Mouse (Mus musculus) hindbrain, embryonic 10.5 days (tissue): Measurements from ENCODE around the gene Evpl. TPM values are rescaled to one million over a fixed set of nuclear protein-coding genes. Genes with fewer than 3 reads are reported as not detected.

ENCODE experiments used
- DNase-seq: peaks from one replicate; pipeline ENCODE4 v3.0.0-alpha.2; 2017; ENCODE audit warnings: low spot score
- H3K27ac ChIP-seq: fragments of 300-500 bp; sonication (generic); 2 replicates; pipeline ENCODE4 v1.5.1; 2016; ENCODE audit warnings: mild to moderate bottlenecking, moderate library complexity
- H3K27me3 ChIP-seq: fragments of 300-500 bp; sonication (generic); 2 replicates; pipeline ENCODE4 v1.6.1; 2016; ENCODE audit warnings: mild to moderate bottlenecking; ENCODE audit not compliant: poor library complexity, insufficient read depth, severe bottlenecking
- H3K36me3 ChIP-seq: fragments of 300-500 bp; sonication (generic); 2 replicates; pipeline ENCODE4 v1.6.1; 2016; ENCODE audit warnings: mild to moderate bottlenecking, moderate library complexity
- H3K4me1 ChIP-seq: fragments of 300-500 bp; sonication (generic); replicated peaks from 2 replicates; pipeline ENCODE4 v1.6.1; 2016; ENCODE audit warnings: mild to moderate bottlenecking
- H3K4me3 ChIP-seq: fragments of 300-500 bp; sonication (generic); 2 replicates; pipeline ENCODE4 v1.5.1; 2016; ENCODE audit warnings: mild to moderate bottlenecking, moderate library complexity
- H3K9me3 ChIP-seq: fragments of 300-500 bp; sonication (generic); 2 replicates; pipeline ENCODE4 v1.6.1; 2016; ENCODE audit warnings: mild to moderate bottlenecking, moderate library complexity
- WGBS: fragments of 180-500 bp; shearing (Covaris S2); methylation state at CpG from one replicate; pipeline ENCODE4 v1.1.7; 2016; 5-methylcytosine and 5-hydroxymethylcytosine counted together
- polyA plus RNA-seq: library from polyadenylated mRNA; unstranded; fragments of >200 nt; fragmentation: Nextera tagmentation; extraction: Ambion mirVana; gene quantifications from 2 replicates; pipeline ENCODE4 v1.2.1, GENCODE M21; 2016

Gene Evpl
- polyA plus RNA-seq, 1 experiment from 2014 or later = 0.76 TPM

DNA sequence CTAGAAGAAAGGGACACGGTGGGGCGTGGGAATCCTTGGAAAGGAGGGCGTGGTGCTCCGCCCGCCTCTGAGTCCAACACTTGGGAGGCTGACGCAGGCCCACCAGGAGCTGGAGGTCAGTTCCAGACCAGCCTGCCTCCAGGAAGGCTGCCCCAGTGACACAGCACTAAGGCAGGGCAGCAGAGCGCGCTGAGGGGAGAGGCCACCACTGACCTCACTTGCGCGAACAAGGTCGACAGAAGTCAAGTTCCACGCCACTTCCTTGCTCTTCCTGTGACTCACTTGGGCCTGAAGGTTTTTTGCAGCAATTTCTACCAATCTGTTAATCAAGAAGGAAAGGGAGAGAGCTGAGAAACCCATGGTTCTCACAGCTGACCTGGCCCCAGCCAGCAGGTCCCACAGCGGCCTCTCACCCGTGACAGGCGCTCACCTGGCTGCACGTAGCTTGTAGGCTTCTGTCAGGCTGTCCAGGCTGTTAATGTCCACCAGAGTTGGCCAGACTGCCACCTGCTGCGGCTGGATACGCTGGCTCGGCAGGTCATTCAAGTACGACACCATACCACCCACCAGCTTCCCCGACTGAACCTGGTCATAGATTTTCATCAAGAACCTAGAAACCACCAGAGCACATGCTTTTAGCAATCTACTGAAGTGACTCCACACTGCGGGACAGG lies 63.0 kb downstream of the Evpl start:
- 92% methylated on average over 22 of the region's 22 CpGs for WGBS
- no peak overlapping the region for H3K4me3 ChIP-seq
- H3K4me1 ChIP-seq = no peaks in the 10 kb centered on the region
- peaks cover 84% of the 10 kb centered on the region for H3K36me3 ChIP-seq
- no peak overlapping the region for H3K27ac ChIP-seq
- H3K9me3 ChIP-seq = no peaks in the 10 kb centered on the region
- H3K27me3 ChIP-seq = no peaks in the 10 kb centered on the region
- DNase-seq = no peak

DNA sequence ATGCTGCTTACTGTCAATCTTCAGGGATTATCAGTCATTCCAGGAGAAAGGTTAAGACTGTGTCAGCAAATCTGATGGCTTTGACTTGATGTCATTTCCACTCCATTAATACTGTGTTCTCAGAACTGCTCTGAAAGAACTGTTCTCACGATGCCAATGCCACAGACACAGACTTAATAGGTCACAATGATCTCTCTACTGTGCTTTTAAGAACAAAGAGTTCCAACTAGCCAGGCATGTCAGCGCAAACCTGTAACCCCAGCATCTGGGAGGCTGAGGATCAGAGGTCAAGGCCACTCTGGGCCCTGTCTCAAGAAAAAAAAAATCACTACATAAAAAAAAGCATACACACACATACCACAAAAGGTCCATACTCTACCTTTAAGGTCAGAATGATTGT lies 65.9 kb downstream of the Evpl start:
- no peak overlapping the region for H3K27ac ChIP-seq
- no peaks in the 10 kb centered on the region for H3K9me3 ChIP-seq
- no peak overlapping the region for H3K4me3 ChIP-seq
- 85% methylated on average over 2 of the region's 2 CpGs for whole genome bisulfite sequencing
- H3K4me1 ChIP-seq = peaks cover 10% of the 10 kb centered on the region
- DNase-seq = no peak
- no peaks in the 10 kb centered on the region; the same call in 1 of the 2 replicates for H3K27me3 ChIP-seq
- H3K36me3 ChIP-seq = peaks cover 56% of the 10 kb centered on the region

Other genes starting within 250 kb of the Evpl start
- 184 and 204 TPM in 2 replicates for gene Galk1, start 225.4 kb downstream of the Evpl start, polyA plus RNA-seq
- 1,623 and 1,834 TPM in 2 replicates for gene H3f3b, start 210.1 kb downstream of the Evpl start, polyA plus RNA-seq
- gene Unk, start 207.8 kb downstream of the Evpl start, polyA plus RNA-seq = 47.7 and 51.3 TPM in 2 replicates
- gene Unc13d, start 160.1 kb downstream of the Evpl start, polyA plus RNA-seq = 3.1 and 4.5 TPM in 2 replicates
- 98.1 and 128 TPM in 2 replicates for gene Wbp2, start 151.1 kb downstream of the Evpl start, polyA plus RNA-seq
- gene Trim47, start 110.9 kb downstream of the Evpl start, polyA plus RNA-seq = 3.1 and 4.3 TPM in 2 replicates
- 1.8 and 2.0 TPM in 2 replicates for gene Trim65, start 106.9 kb downstream of the Evpl start, polyA plus RNA-seq
- 108 and 114 TPM in 2 replicates for gene Mrpl38, start 99.2 kb downstream of the Evpl start, polyA plus RNA-seq
- 59.2 and 62.8 TPM in 2 replicates for gene Fbf1, start 69.9 kb downstream of the Evpl start, polyA plus RNA-seq
- 68.5 and 78.9 TPM in 2 replicates for gene Ten1, start 39.2 kb downstream of the Evpl start, polyA plus RNA-seq
- gene Acox1, start 39.0 kb downstream of the Evpl start, polyA plus RNA-seq = 21.8 TPM in 2 replicates
- 96.2 and 100 TPM in 2 replicates for gene Srp68, start 36.1 kb upstream of the Evpl start, polyA plus RNA-seq
- 0.11 and 0.33 TPM in 2 replicates for gene Galr2, start 42.9 kb upstream of the Evpl start, polyA plus RNA-seq
- 52.2 and 79.2 TPM in 2 replicates for gene Exoc7, start 69.2 kb upstream of the Evpl start, polyA plus RNA-seq
- gene Foxj1, start 97.3 kb upstream of the Evpl start, polyA plus RNA-seq = 15.1 and 29.1 TPM in 2 replicates
- gene Rnf157, start 175.0 kb upstream of the Evpl start, polyA plus RNA-seq = 9.5 and 16.9 TPM in 2 replicates
- gene Ubald2, start 196.0 kb upstream of the Evpl start, polyA plus RNA-seq = 45.8 and 84.5 TPM in 2 replicates
- 0.16 and 0.20 TPM in 2 replicates for gene Qrich2, start 228.2 kb upstream of the Evpl start, polyA plus RNA-seq